Mouse (Mus musculus): ENCODE measurements at regions not wholly inside any gene's neighbourhood (a gene's known extent, or its start where the extent isn't known, plus 50 kb on each side); places are given as distances from the start of the nearest gene placed in this dataset.

DNA sequence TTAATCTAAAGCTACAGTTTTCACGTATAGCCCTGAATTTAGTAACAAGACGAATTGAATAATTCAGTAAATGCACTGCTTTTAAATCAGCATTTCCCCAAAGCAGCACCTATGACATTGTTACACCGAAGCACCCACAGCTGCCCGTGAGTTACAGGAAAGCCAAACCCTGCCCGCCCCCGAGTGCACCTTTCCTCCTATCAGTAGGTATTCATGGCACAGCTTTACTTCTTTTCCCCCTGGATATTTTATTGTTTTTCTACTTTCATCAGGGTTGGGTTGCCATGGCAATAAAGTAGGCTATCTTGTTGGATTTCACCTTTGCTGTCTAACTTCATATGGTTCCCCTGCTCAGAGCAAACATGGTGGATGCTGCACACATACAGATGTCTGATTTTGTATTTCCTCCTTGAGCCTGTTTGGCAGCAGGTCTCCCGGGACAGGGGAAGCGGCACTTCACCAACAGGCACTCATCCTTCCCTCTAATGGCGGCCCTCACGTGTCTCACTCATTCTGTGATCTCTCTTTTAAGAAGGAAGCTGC, 273.5 kb downstream of the Amy2a5 start:
- Histone ChIP-seq H3K27me3 (no peaks in the 10 kb centered on the region), H3K4me3 (no peak overlapping the region), H3K9me3 (no peaks in the 10 kb centered on the region), H3K4me1 (replicated peaks) (no peaks in the 10 kb centered on the region), H3K36me3 (no peaks in the 10 kb centered on the region), H3K9ac (no peak overlapping the region), H3K27ac (no peak overlapping the region), H3K4me2 (no peak overlapping the region)
- WGBS = 81% methylated on average over 10 of the region's 10 CpGs
- peak; percentile 39; the same call in 1 of the 2 replicates for ATAC-seq (ENCODE audit: low FRiP score)

DNA sequence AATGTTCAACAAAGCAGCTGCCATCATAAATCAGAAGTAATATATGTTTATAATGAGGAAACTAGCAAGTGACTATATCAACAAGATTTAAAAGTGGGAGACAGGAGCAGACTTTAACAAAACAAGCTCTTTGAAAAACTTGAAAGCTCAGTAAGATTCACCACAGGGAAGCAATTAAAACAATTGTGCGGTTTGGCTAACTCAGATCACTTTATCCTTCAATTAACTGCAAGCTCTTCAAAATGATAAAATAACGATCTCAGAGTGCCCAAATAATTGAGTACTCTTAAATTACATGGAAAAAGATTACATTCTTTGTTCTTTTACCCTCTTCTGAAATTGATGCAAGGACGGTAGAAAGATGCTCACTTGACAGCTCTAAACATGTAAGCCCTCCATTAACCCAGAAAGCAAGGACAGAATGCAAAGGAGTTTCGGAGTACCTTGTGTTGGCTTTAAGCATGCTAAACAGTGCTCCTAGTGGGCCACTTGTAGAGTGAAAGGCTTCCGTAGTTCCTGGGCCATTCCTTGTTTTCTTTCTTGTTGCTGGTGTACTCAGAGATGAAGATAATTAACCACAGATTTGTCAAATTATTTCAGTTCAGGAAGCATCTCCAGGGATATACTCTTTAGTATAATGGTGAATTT, 305.1 kb downstream of the Amy2a5 start:
- H3K4me1 ChIP-seq (replicated peaks) = no peaks in the 10 kb centered on the region
- H3K4me3 ChIP-seq = no peak overlapping the region
- H3K27ac ChIP-seq = no peak overlapping the region
- no peaks in the 10 kb centered on the region for H3K36me3 ChIP-seq
- no peaks in the 10 kb centered on the region for H3K27me3 ChIP-seq
- no peak overlapping the region for H3K9ac ChIP-seq
- no peak overlapping the region for H3K4me2 ChIP-seq
- ATAC-seq (ENCODE audit: low FRiP score) = no peak
- WGBS = 50% methylated on average over 5 of the region's 5 CpGs
- H3K9me3 ChIP-seq = no peaks in the 10 kb centered on the region

- Histone ChIP-seq H3K27ac (no peak overlapping the region), H3K9me3 (no peaks in the 10 kb centered on the region), H3K27me3 (no peaks in the 10 kb centered on the region), H3K4me2 (no peak overlapping the region), H3K9ac (no peak overlapping the region), H3K4me1 (replicated peaks) (no peaks in the 10 kb centered on the region), H3K4me3 (no peak overlapping the region), H3K36me3 (no peaks in the 10 kb centered on the region)
- no peak for ATAC-seq (ENCODE audit: low FRiP score)
- 22% methylated on average over 5 of the region's 5 CpGs for WGBS
Observed at GRCm38 (mm10) chr3:112952227-112952626, 306.4 kb downstream of the Amy2a5 start.

DNA sequence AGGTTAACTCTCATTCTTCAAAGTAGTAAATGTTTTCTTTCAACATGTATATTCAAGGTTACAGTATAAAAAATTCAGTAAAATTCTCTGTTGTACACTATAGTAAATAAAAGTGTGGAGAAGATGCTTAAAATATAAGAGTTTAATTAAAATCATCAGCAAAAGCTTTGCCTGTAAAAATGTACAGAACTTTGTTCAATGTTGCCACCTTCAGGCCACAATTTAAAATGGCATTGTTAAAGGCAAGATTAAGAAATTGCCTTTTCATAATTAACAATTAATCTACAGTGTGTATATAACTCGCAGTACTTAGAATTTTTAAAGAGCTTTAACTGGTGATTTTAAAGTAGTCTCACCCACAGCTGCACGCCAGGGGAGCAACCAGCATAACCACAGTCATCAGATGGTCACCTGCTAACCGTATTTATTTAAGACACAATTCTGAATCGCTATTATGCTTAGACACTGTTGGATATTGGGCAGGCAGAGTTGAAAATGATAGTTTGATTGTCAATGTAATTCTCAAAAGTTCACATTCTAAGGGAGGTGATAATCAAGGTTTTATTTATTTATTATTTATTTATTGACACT, 316.5 kb downstream of the Amy2a5 start:
- no peak overlapping the region for H3K27ac ChIP-seq
- no peaks in the 10 kb centered on the region for H3K4me1 ChIP-seq (replicated peaks)
- H3K4me2 ChIP-seq = no peak overlapping the region
- ATAC-seq (ENCODE audit: low FRiP score) = 0 out of 2 replicates have a peak, but pooled peaks have one; percentile 57
- WGBS = 75% methylated on average over 4 of the region's 4 CpGs
- H3K36me3 ChIP-seq = no peaks in the 10 kb centered on the region
- H3K4me3 ChIP-seq = no peak overlapping the region
- H3K9ac ChIP-seq = no peak overlapping the region
- H3K27me3 ChIP-seq = no peaks in the 10 kb centered on the region
- no peaks in the 10 kb centered on the region for H3K9me3 ChIP-seq

Data from hindbrain, embryonic 13.5 days (tissue).